Mouse (Mus musculus): ENCODE measurements around the gene Ndufb6. TPM values are rescaled to one million over a fixed set of nuclear protein-coding genes. Genes with fewer than 3 reads are reported as not detected.

Gene Ndufb6
- total RNA-seq, 1 experiment, result 270 TPM

DNA sequence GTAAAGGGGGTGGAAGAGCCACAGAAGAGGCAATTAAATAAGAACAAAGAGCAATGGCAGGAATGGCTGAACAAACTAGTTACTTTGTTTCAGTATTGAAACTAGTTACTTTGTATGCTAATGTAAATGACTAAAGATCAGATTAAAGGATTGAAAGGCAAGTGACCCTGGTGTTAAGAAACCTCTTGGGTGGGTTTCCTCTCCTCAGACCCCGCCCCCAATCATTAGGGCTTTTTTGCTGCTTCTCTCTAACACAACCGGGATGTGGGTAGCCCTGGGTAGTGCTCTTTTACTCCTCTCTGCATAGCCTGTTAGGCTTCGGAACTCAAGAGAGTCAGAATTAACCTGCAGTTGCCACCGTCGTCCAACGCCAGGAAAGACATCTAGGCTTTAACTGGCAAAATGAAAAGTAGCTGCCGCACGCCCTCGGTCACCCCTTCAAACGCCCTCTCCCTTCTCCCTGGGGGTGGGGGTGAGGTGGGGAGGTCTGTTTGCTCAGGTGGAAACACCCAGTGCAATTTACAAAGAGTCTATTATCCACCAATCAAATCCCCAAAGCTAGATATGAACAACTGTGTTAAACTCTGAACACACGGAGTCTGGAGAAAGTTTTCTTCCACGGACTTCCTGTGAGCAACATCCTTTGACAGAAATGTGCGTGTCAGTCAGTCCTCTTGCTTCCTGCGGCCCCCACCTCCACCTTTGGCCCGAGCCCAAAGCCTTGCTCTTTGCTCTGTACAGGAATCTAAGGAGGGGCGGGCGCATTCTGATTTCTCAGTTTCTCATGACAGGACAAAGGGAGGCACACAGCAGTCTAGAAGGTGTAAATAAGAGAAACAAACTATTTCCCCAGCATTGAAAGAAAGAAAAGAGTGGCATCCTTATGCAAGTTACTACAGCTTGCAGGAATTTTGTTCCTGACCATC, 40.5 kb downstream of the Ndufb6 start:
- DNase-seq (ENCODE audit: low read depth, low spot score), result peak; percentile 70
- no peaks in the 10 kb centered on the region for H3K9me3 ChIP-seq (ENCODE audit: control insufficient read depth, insufficient read depth, low read depth, low read length)
- H3K9ac ChIP-seq (ENCODE audit: insufficient read depth, low read depth, low read length, poor library complexity, severe bottlenecking), result no peak overlapping the region
- H3K27ac ChIP-seq (ENCODE audit: insufficient read depth, low read depth, low read length, poor library complexity, severe bottlenecking), result peak overlapping the region; percentile 69
- H3K4me3 ChIP-seq (ENCODE audit: insufficient read depth in 1 of 2, low read depth in 1 of 2, low read length in 2 of 2, poor library complexity in 1 of 2, severe bottlenecking in 1 of 2), result peak overlapping the region; percentile 52 to 57
- no peak for TF ChIP-seq ZNF384 (IDR thresholded peaks at IDR 0.05; ENCODE audit: low read depth, low read length)
- no peak for TF ChIP-seq CHD2 (IDR thresholded peaks at IDR 0.05; ENCODE audit: low read depth, low read length)
- no peak for TF ChIP-seq HCFC1 (IDR thresholded peaks at IDR 0.05; ENCODE audit: borderline replicate concordance, insufficient read depth, low read length)
- TF ChIP-seq MAFK (IDR thresholded peaks at IDR 0.05; ENCODE audit: insufficient read depth, low read depth, low read length), result no peak
- no peak for TF ChIP-seq ZC3H11A (IDR thresholded peaks at IDR 0.05; ENCODE audit: borderline replicate concordance, low read depth, low read length)
- in situ Hi-C loops (cut with MboI; ENCODE audit: low sequenced_read_pairs in 2 of 2, unreplicated experiment in 2 of 2), result no loop called here
- H3K4me1 ChIP-seq (ENCODE audit: control insufficient read depth in 2 of 2, insufficient read depth in 2 of 2, low read length in 2 of 2, poor library complexity in 1 of 2), result peaks cover 6 to 25% of the 10 kb centered on the region in 2 experiments
- H3K36me3 ChIP-seq (ENCODE audit: control insufficient read depth, insufficient read depth, low read length, poor library complexity, severe bottlenecking), result no peaks in the 10 kb centered on the region

DNA sequence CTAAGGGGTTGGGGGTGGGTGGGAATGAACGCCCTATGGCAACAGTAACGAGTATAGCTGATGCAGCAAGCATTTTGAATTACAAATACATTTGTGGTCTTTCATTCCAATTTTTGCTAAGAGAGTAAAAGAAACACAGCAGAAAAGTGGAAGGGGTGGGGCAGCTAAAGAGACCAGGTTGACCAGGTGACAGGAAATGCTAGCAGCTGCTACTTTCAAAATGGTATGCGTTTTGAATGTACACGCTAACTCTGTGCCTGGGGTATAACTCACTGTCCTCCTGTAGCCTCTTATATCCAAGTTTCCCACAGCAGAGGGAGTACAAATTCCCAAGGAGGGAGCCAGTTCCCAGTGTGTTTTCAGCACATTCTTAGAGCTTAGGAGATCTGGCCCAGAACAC, 42.4 kb downstream of the Ndufb6 start:
- Histone ChIP-seq H3K27ac (ENCODE audit: insufficient read depth, low read depth, low read length, poor library complexity, severe bottlenecking) (no peak overlapping the region), H3K4me1 (ENCODE audit: control insufficient read depth in 2 of 2, insufficient read depth in 2 of 2, low read length in 2 of 2, poor library complexity in 1 of 2) (peaks cover 6 to 21% of the 10 kb centered on the region in 2 experiments), H3K36me3 (ENCODE audit: control insufficient read depth, insufficient read depth, low read length, poor library complexity, severe bottlenecking) (no peaks in the 10 kb centered on the region), H3K9me3 (ENCODE audit: control insufficient read depth, insufficient read depth, low read depth, low read length) (no peaks in the 10 kb centered on the region), H3K4me3 (ENCODE audit: insufficient read depth in 1 of 2, low read depth in 1 of 2, low read length in 2 of 2, poor library complexity in 1 of 2, severe bottlenecking in 1 of 2) (no peak overlapping the region), H3K9ac (ENCODE audit: insufficient read depth, low read depth, low read length, poor library complexity, severe bottlenecking) (no peak overlapping the region)
- in situ Hi-C loops (cut with MboI; ENCODE audit: low sequenced_read_pairs in 2 of 2, unreplicated experiment in 2 of 2), result no loop called here
- TF ChIP-seq HCFC1 (IDR thresholded peaks at IDR 0.05; ENCODE audit: borderline replicate concordance, insufficient read depth, low read length), result no peak
- no peak for TF ChIP-seq ZNF384 (IDR thresholded peaks at IDR 0.05; ENCODE audit: low read depth, low read length)
- TF ChIP-seq ZC3H11A (IDR thresholded peaks at IDR 0.05; ENCODE audit: borderline replicate concordance, low read depth, low read length), result no peak
- no peak for TF ChIP-seq CHD2 (IDR thresholded peaks at IDR 0.05; ENCODE audit: low read depth, low read length)
- TF ChIP-seq MAFK (IDR thresholded peaks at IDR 0.05; ENCODE audit: insufficient read depth, low read depth, low read length), result no peak
- DNase-seq (ENCODE audit: low read depth, low spot score), result no peak

DNA sequence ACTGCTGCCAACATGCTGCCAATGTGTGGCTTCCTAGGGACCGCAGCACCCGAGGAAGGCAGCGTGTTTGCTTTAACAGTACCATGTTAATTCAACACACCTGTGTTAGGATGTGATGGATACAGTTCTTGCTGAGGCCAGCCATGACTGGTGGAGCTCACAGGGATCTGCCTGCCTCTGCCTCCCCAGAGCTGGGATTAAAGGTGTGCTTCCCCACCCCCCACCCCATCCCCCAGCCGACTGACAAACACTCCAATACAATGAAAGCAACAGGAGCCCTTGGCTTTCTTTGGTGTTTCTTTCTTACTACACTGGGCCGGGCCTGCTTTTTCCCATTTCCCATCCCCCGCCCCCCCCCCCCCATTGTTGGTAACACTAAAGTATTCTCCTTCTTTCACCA, 45.0 kb downstream of the Ndufb6 start:
- no peaks in the 10 kb centered on the region; the same call in 1 of the 2 replicates for H3K36me3 ChIP-seq (ENCODE audit: control insufficient read depth, insufficient read depth, low read length, poor library complexity, severe bottlenecking)
- DNase-seq (ENCODE audit: low read depth, low spot score), result no peak
- H3K4me1 ChIP-seq (ENCODE audit: control insufficient read depth in 2 of 2, insufficient read depth in 2 of 2, low read length in 2 of 2, poor library complexity in 1 of 2), result peaks cover 4 to 17% of the 10 kb centered on the region in 2 experiments
- no peak for TF ChIP-seq ZNF384 (IDR thresholded peaks at IDR 0.05; ENCODE audit: low read depth, low read length)
- TF ChIP-seq MAFK (IDR thresholded peaks at IDR 0.05; ENCODE audit: insufficient read depth, low read depth, low read length), result no peak
- TF ChIP-seq HCFC1 (IDR thresholded peaks at IDR 0.05; ENCODE audit: borderline replicate concordance, insufficient read depth, low read length), result no peak
- TF ChIP-seq CHD2 (IDR thresholded peaks at IDR 0.05; ENCODE audit: low read depth, low read length), result no peak
- no peak for TF ChIP-seq ZC3H11A (IDR thresholded peaks at IDR 0.05; ENCODE audit: borderline replicate concordance, low read depth, low read length)
- 0 out of 2 replicates have a peak overlapping the region, but pooled peaks have one; percentile 14 for H3K27ac ChIP-seq (ENCODE audit: insufficient read depth, low read depth, low read length, poor library complexity, severe bottlenecking)
- in situ Hi-C loops (cut with MboI; ENCODE audit: low sequenced_read_pairs in 2 of 2, unreplicated experiment in 2 of 2), result no loop called here
- no peak overlapping the region for H3K9ac ChIP-seq (ENCODE audit: insufficient read depth, low read depth, low read length, poor library complexity, severe bottlenecking)
- no peaks in the 10 kb centered on the region for H3K9me3 ChIP-seq (ENCODE audit: control insufficient read depth, insufficient read depth, low read depth, low read length)
- H3K4me3 ChIP-seq (ENCODE audit: insufficient read depth in 1 of 2, low read depth in 1 of 2, low read length in 2 of 2, poor library complexity in 1 of 2, severe bottlenecking in 1 of 2), result no peak overlapping the region

GRCm38 (mm10) chr4:40233062-40233664, 46.1 kb downstream of the Ndufb6 start:
- H3K4me3 ChIP-seq (ENCODE audit: insufficient read depth in 1 of 2, low read depth in 1 of 2, low read length in 2 of 2, poor library complexity in 1 of 2, severe bottlenecking in 1 of 2), result no peak overlapping the region
- in situ Hi-C loops (cut with MboI; ENCODE audit: low sequenced_read_pairs in 2 of 2, unreplicated experiment in 2 of 2), result no loop called here
- no peaks in the 10 kb centered on the region; the same call in 1 of the 2 replicates for H3K36me3 ChIP-seq (ENCODE audit: control insufficient read depth, insufficient read depth, low read length, poor library complexity, severe bottlenecking)
- no peaks in the 10 kb centered on the region for H3K9me3 ChIP-seq (ENCODE audit: control insufficient read depth, insufficient read depth, low read depth, low read length)
- peak overlapping the region; percentile 58; the same call in 1 of the 2 replicates for H3K27ac ChIP-seq (ENCODE audit: insufficient read depth, low read depth, low read length, poor library complexity, severe bottlenecking)
- H3K9ac ChIP-seq (ENCODE audit: insufficient read depth, low read depth, low read length, poor library complexity, severe bottlenecking), result no peak overlapping the region
- TF ChIP-seq ZC3H11A (IDR thresholded peaks at IDR 0.05; ENCODE audit: borderline replicate concordance, low read depth, low read length) (no peak), ZNF384 (IDR thresholded peaks at IDR 0.05; ENCODE audit: low read depth, low read length) (no peak), MAFK (IDR thresholded peaks at IDR 0.05; ENCODE audit: insufficient read depth, low read depth, low read length) (peak; percentile 79)
- DNase-seq (ENCODE audit: low read depth, low spot score), result no peak
- H3K4me1 ChIP-seq (ENCODE audit: control insufficient read depth in 2 of 2, insufficient read depth in 2 of 2, low read length in 2 of 2, poor library complexity in 1 of 2), result peaks cover 4 to 13% of the 10 kb centered on the region in 2 experiments

All from ES-E14 (cell line).